Mouse (Mus musculus) kidney, adult 8-10 months (tissue): ENCODE results near the gene Hadh.

Experiments used
- DNase-seq, 2 experiments: peaks; one replicate each; pipeline ENCODE4 v3.0.0; 2022

Hadh gene

DNA sequence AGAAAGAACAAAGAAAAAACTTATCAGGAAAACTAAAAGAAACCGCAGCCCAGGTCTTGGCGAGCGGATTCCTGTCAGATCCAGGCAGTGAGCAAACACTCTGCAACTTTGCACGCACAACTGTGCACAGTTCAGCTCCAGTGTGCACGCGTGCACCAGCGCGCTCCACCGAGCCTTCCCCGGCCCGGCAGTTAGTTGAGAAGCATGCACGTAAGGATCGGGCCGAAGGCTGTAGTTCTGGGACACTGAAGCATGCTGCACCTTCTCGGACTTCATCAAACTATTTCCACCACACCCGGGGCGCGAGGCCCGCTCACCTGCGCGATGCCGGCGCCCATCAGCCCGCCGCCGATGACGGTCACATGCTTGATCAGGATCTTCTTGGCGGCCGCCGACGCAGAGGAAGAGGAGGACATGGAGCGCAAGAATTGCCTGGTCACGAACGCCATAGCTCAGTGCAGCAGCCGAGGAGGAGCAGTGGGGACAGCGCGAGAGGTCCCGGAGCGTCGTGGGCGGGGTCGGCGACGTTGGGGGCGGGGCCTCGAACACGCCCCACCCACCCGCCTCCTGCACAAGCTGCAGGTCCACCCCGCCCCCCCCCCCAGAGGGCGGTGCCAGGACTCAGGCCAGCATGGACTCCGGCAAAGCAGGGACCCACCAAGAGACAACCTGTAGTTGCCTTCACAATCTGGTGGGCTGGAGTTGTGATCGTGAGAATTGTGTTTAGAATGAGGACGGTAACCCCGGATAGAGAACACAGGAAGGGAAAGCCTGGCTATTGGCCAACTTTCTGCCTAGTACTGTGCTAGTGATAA lies at the start of gene Hadh:
Hadh (minus strand) TSS at position 543 of the 815 bp plus-strand sequence.
- DNase-seq: peak; percentile 87 to 90

DNA sequence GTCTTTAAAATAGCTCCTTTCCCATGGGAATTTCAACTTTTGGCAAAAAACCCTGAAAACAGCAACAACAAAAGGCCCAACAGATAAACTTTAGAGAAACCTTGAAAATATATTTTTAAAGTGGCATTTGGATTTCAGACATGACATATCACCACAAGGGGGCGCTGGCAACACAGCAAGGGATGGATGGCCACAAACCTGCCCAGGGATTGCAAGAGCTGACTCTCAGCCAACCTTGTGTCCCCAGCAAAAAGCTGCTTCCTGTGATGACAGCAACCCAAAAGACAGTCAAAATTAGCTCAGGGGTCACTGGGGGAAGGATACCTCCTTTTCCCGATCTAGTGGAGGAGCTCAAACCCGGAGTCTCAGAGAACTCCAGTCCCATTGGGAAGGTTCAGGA lies 48.3 kb upstream of the Hadh start:
- peak; percentile 67 to 82 for DNase-seq

DNA sequence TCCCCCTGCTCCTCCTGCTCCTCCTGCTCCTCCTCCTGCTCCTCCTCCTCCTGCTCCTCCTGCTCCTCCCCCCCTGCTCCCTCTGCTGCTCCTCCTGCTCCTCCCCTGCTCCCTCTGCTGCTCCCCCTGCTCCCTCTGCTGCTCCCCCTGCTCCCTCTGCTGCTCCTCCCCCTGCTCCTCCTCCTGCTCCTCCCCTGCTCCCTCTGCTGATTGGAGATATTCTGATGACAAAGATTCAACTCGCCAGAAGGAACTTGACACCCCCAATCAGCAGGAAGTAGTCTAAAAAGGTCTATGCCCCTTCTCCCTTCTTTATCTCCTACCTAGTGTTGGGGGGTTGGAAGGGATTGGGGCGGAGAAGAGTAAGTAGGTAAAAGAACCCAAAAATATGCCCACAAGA lies 46.3 kb upstream of the Hadh start:
- DNase-seq: no peak

DNA sequence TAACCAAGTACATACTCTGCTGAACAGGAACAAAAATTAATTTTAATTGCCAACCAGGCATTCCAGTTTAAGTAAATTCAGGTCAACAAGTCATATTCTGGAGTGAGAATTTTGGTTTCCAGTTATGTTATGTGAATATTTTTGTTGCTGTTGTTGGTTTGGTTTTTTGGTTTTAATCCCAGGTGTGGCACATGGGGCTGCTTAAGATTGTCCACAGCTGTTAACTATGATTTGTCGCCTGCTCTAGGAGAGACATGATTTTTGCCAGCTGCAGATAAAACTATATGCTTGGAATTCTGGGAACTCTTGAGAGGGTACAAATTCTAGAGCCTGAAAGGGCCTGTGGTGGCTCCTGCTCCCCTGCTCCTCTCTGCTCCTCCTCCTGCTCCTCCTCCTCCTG lies 45.2 kb upstream of the Hadh start:
- no peak for DNase-seq

DNA sequence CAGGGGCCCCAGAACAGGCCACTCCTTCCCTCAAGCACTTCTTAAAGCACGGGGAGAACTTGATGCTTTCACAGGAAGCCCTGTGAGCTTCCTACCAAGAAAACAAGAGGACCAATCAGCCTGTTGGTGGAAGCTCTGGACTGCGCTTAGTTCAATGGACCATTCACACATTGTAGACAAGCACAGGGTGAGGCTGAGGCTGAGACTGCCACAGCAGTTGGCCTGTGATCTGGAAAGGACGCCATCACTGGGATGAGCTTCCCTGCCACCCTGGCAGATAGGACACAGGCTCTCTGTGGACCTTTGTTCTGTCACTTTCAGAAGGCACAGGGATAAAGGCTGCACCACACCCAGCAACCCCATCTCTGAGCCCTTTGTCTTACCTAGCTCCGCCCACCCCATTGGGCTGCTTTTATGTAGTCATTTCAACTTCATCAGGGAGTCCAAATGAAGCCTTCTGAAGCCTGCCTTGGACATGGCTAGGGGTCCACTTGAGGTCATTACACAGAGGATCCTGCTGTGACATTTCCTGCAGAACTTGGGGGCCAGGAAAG lies 44.1 kb upstream of the Hadh start:
- no peak for DNase-seq

DNA sequence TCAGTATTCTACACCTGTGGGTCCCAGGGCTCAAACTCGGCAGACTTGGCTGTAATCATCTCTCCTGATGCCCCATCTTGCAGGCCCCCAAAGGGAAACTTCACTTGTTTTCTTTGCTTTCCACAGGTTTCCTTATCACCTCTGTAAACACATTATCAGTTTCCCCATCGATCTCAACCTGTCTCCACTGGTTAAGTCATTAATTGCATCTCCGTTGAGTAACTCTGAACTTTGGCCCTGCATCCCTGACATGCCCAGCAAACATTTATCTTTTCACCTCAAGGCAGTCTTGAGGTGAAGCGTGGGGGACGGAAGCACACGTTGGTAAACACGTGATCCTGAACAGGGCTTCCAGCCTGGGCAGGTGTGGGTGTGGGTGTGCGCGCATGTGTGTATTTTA lies 40.4 kb upstream of the Hadh start:
- no peak for DNase-seq

DNA sequence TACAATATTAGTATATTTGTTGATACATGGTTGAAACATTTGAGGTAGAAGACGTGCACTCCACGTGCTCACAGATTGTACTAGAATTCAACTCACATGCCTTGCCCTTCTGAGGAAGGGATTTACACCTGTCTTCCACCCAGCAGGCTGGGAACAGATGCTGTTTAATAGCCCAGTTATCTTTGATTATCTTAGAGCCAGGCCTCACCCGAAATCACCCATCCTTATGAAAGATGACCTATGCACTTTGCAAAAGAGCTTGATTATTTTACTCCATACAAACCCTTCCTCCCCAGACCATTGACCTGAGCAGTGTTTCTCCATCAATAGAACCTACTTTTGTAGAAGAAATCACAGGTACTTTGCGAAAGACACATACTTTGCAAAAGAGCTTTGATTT lies 38.7 kb upstream of the Hadh start:
- DNase-seq: no peak

DNA sequence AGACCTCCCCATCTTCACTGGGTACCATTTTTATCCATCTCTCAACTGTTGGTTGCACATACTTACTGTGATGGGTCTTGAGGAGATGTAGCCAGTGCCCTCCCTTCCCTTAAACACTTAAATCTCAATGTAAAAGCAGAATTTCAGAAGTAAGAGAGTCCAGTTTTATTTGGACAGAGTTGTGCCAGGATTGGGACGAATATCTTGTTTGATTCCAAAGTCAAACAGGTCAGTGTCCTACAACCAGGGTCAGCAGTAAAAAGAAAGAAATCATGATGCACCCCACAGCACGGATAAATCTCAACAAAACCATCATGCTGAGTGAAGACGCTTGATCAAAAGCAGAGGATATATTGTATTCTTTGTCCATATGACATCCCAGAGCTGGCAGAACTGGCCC lies 35.9 kb upstream of the Hadh start:
- no peak for DNase-seq

DNA sequence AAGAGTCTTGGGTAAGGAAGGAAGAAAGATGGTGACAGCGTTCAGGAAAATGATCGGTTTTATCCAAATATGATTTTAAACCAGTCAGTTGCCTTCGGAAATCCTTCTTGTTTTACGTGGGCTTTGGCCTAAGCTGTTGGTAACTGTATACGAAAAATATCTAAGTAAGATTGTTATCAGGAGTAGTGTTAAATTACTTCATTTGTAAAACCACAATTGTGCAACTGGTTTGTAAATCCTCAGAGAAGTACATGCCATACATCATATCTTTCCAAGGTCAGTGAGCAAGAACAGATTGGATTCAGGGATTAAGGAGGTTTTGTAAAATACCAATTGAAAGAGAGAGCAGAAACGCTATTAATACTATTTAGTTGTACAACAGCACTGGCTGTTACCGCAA lies 34.4 kb upstream of the Hadh start:
- DNase-seq: no peak

DNA sequence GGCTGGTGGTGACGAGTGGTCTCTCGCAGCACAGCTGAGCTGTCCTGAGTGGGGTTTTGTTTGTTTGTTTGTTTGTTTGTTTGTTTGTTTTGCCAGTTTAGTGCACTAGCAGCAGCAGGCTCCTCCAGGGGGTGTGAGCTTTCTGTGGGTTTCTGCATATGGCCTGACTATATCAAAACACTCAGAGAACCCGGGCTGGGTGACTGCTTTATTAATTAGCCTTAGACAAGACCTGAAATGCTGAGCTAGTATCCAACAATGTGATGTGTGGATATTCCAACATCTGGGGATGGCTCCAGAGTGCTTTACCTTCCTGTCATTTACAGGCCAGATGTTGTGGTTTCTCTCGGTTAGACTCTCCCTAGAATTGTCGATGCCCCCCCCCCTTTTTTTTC lies 31.4 kb upstream of the Hadh start:
- DNase-seq: no peak

DNA sequence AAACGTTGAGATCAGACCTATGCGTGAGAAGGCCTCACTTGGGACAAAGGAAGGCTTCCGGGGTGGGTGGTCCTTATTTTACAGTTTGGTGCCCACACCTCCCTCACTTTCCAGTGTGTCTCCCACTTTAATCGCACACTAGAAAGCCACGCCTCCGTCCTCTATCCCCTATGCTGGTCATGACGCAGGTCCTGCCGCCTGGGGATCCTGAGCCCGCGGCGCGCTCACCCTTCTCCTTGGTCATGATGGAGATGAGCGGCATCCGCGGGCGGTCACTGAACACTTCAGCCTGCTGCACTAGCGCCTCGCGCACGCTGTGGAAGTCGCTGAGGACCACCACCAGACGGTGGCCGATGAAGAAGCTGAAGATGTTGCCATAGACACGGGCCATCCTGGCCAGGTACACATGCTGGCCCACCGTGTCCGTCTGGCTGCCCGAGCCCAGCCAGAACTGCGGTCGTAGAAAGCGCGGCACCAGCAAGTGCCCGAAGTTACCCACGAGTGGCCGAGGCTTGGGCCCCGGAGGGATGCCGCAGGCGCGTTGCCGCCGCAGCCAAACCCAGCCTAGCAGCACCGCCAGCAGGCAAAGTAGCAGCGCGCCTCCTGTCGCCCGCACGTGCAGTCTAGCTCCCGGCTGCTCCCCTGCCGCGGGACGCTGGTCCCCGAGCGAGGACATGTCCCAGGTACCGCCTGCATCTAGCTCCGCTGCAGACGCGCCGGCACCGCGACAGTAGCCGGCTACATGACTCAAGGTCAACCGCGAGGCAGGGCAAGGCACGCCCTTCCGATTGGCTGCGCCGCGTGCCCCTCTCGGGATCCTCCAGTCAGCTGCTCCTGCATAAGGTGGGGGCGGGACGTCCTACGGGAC lies 30.8 kb upstream of the Hadh start, which contains the start of gene Cyp2u1:
Cyp2u1 (minus strand) TSS at position 776 of the 868 bp plus-strand sequence.
- peak; percentile 91 to 92 for DNase-seq

DNA sequence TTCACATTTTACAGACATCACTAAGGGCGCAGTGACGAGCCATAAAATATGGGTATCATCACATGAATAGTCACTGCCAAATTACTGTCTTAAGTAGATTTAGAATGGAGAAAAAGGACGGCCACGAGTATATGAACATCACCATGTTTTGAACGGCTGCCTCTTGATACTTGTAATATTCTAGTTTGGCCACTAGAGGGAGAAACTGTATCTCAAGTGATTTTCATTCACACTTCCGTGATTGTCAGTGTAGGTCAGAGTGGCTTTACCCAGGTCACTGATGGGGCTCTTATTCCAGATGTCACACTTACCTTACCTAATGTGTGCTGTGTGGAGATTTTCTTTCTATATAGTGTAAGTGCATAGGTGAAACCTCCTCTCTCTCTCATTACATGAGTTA lies 28.0 kb upstream of the Hadh start:
- DNase-seq: peak in 1 of 2 experiments; percentile 37

DNA sequence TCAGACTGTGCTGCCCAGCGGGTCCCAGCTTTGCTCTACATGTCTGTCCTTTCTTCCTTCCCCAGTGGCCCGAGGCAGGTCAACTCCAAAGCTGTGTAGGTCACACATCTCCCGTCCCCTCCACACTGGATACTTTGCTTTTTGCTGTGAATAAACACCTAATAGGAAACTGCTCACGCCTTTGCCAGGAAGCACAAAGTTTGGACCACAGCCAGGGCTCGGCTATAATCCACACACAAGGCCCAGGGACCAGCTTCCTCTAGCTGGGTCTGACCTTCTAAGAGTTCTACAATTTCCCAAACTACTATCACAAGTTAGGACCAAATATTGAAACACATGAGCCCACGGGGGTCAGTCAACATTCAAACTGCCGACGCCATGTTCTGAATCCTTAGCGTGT lies 27.2 kb upstream of the Hadh start:
- peak in 1 of 2 experiments; percentile 26 for DNase-seq

DNA sequence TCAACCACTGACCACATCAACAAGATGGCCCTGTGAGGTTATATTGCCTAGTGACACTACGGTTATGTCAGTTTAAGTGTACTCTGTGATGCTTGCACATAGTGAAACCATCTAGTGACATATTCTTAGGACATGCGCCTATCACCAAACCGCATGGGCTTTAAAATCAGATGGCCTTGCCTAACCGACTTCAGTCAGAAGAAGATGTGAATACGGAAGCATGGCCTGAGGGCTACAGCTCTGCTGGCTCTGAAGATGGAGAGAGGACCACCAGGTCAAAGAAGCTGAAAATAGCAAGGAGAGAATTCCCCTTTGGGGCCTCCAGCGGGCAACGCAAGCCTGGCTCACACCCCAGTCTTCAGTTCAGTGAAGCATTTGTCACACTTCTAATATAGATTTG lies 25.0 kb upstream of the Hadh start:
- no peak for DNase-seq

DNA sequence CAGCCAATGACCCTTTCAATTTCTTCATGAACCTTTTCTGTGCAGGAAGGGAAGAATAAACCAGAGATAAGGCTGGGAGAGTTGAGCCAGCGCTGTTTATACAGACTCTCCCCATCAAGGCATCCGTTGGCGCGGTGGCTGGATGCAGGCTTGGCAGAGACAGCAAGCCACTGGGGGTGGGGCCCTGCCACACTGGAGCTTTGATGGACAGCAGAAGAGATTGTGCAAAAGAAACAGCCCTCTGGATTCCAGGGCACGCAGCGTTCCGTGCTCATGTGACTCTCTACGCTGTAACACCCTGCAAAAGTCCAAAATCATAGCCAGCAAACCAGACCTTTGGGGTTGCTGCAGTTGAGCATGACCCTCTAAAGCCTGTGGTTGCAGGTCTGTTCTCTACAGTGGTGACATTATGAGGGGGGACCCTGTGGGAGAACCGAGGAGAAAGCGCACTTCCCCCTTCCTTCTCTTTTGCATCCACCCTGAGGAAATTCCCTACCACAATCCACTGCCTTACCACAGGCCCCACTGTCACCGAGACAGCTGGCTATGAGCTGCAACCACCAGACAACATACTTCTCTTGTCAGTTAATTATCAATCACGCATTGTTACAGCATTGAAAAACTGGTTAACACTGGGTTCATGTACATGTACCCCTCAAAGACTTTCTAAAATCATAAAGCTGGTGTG lies 23.8 kb upstream of the Hadh start:
- no peak for DNase-seq

DNA sequence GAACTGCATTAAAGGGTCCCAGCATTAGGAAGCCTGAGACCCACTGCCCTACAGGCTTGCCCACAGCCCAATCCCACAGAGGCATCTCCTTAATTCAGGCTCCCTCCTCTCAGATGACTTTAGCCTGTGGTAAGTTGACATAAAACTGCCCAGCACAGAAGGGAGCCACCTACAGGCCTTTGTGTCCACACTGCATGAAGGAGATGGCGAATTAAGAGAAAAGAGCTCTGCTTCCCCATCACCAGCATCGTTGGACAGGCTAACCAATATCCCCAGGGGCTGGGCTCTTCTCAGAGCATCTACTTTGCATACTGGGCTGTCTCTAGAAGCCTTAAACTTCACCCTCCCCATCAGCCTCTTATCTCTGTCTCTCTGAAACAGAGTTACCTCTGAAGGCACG lies 22.6 kb upstream of the Hadh start:
- no peak for DNase-seq

DNA sequence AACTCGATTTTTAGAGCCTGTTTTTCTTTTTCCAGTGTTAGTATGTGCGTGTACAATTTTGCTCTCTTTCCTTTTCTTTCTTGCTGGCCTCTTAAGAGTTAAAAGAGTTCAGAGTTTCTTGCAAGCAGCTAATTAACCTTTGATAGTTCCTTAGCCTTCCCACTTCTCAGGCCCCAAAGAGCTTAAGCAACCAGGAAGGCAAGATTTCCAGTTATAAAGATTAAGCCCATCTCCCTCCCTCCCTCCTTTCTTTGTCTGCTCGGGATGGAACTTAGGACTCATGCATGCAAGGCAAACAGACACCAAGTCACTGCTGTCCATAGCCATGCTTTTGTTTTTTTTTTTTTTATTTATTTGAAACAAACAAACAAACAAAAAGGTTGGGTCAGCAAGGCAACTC lies 21.1 kb upstream of the Hadh start:
- no peak for DNase-seq

DNA sequence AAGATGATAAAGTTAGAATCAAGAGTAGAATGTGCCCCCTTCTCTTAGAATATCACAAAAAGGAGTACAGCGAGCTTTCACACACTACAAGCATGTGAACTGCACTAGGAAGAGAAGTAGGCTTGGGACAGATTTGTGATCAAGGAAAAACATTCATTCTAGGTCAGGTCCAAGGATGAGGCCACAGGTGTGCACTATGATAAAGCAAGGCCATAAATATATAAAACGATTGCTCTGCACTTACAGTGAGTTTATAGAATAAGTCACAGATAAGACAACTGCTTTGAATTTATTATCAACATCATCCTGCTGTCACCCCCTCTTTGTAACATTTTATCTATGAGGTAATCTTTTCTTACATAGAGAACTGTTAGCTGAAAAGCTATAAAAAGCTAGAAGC lies 20.4 kb upstream of the Hadh start:
- no peak for DNase-seq

DNA sequence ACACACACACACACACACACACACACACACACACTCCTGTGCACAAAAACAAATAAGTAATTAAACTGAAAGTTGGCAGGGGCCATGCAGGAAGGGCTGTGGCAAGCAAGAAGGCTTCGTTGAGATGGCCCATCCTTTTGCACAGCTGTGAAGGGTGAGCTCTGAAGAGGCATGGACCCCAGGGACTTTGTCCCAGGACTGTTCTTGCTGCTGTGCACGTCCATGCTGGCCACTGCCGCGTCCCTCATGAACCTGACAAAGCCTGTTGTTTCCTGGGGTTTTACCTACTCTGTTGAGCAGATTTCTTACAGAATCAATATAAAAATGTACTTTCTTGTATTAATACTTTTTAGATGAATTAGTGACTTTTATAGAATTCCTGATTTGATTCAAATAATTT lies 20.0 kb upstream of the Hadh start:
- DNase-seq: no peak

DNA sequence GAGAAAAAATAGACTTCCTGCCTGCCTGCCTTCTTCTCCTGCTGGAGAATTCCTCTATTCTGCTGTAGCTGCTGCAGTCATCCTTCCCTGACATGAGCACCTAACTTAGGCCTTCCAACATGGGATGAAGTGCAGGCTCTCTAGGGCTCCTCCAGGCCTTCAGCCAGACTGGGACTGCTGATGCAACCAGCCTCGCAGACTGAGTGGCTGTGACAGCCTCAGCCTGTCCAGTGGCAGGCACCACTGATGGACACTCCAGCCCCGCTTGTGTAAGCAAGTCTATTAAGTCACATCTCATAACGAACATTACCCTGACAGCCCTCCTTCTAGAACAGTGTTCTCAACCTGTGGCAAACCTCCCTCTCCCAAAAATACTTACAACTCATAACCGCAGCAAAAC lies 2.2 kb upstream of the Hadh start:
- DNase-seq: no peak

DNA sequence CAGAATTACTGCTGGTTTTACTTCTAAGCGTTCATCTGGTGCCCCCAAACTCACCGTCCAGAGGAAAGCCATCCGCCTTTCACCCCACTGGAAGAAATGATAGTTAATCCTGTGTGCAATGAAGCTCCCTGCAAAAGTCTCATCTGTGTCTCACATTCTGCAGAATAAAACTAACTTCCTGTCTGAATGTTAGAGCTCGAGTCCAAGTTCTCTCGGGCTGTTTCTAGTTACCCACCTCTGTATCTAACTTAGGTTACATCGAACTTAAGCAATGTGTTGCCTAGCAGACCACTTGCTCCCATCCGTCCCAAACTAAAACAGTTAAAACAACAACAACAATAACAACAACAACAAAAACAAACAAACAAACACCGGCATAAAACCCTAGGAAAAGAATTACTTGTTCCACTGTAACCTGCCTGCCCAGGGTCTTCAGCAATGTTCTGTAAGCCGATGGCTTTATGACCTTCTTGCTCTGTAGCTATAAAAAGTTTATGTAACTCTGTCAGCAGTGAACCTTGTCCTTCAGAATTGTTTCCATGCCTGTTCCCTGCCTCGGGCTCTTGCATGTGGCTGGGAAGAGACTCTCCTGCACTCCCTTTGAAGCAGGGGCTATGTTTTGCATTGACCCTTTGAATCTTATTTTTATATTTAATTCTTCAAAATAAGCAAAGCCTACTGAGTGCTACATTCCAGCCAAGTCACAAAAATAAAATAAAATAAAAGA lies 636 bp upstream of the Hadh start:
- peak; percentile 41 to 69 for DNase-seq

DNA sequence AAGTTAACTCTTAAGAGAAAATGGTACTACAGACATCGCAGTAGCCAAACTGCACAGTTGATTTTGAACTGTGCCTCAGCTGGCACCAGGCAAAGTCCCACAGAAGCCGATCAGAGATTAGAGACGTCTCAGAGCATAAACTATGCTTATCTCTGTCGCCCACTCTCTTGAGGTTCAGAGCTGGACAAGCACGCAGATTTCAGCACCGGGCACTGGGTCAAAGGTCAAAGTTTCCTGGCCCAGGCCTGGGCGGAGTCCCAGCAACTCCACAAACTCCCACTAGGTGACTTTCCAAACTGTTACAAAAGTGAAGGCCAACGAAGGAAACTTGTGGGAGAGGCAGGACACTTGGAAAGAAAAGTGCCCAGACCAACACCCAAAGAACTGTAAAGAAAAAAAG lies 744 bp downstream of the Hadh start:
- peak; percentile 84 to 89 for DNase-seq

DNA sequence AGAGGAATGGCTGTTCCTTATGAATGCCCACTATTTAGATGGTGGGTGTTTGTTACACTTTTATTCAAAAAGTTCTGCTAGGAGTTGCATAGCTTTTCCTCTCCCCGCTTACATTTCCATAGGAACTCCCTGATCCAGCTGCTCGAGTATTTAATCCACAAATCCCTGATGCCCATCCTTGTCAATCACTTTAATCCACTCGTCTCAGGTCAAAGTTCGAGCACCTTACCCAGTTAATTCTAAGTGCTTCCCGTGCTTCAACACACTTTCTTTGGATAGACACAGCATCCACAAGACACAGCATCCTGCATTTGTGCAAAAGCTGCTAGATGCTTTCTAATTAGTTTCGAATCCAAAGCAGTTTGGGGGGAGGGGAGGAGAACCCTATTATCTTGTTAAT lies 1.5 kb downstream of the Hadh start:
- DNase-seq: no peak
